Mouse (Mus musculus): ENCODE measurements around the gene Lnx2.

DNA sequence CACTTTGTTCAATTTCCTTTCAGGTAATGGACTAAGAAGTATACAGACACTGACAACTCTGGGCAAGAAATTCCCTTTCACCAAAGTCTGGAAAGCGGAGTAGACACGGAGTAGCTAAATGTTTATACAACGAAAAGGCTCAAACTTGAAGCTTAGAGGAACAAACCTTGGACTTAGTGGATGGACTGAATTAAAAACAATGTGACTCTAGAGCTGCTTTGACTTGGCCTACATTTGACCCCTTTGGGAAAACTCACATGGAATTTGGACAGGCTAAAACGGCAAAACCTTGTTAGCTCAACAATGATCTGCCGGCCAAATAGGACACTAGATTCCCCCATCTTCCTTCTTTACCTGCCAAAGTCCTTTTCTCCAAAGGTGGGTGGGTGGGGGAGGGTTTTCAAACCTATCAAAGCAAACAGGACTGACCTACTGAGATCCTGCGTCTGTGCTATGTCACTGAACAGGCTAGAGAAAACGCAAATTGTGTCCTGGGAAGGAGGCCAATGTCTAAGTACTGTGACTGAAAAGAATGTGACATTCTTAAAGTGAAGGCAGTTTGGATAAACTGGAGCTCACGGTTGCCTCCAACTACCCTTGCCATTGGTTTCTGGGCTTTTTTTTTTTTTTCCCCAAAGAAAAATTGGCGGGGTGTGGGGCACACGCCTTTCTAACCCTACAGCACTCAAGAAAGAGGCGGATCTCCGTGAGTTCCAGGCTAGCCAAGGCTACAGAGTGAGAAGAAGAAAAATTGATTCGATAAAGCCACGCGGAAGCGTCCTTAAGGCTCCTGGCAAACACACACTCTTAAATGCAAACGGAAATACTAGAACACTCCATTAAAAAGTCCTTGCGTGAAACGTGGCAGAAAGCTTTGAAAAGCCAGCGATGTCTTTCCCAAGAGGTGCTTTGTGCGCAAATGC lies 1.0 kb downstream of the Lnx2 start:
- TF ChIP-seq CTCF (IDR thresholded peaks at IDR 0.05; ENCODE audit: insufficient read depth, low read length) = no peak
- no peak for TF ChIP-seq POLR2A (IDR thresholded peaks at IDR 0.05; ENCODE audit: borderline replicate concordance, extremely low read depth, low read depth, low read length)
